Mouse (Mus musculus): ENCODE results near the gene Trpc3.

The Trpc3 gene

GRCm38 (mm10) chr3:36599773-36600172, 90.2 kb downstream of the Trpc3 start:
- peak; percentile 41 for DNase-seq (ENCODE audit: low read depth, low spot score)

- no peak for DNase-seq (ENCODE audit: low read depth, low spot score)
These were observed 91.2 kb downstream of the Trpc3 start for GRCm38 (mm10) chr3:36598811-36599210.

GRCm38 (mm10) chr3:36571827-36572378, 118.1 kb downstream of the Trpc3 start, which contains the start of gene Ccna2:
TSS of gene Ccna2 (minus strand) at chr3:36572150.
- peak; percentile 98 for DNase-seq (ENCODE audit: low read depth, low spot score)

GRCm38 (mm10) chr3:36571361-36571826, 118.6 kb downstream of the Trpc3 start:
- peak; percentile 78 for DNase-seq (ENCODE audit: low read depth, low spot score)

Measured in R1 (cell line).